Comparison of ENCODE assay signal across 9 mouse cellular contexts in the genomic region with DNA sequence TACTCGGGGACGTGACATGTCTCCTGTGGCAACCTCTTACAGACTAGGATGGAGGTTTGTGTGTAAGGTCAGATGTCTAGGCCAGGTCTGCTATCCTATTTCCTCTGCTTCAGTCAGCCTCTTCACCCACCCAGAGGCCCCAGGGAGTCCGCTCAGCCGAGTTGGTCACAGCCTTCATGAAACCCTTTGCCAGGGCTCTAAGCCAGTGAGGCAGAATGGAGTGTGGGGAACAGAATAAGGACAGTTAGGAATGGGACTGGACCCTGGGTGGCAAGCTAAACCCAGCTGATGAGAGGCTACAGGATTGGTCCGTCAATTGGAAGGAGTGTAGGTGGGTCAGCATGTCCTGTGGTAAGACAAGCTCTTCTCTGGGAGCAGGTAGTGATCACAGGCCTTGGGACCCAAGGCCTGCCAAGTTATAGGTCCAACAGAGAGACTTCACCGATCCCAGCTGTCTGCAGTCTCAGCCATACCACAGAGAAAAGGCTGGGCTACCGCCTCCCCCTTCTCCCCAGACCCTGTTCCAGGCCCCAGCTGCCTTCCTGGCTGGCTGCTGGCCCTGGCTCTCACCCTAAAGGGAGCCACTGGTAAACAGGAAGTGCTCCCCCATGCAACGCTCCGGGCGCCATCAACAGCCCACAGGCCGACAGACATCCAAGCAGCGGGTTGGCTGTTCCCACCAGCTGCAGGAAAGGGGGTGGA. TPM values are rescaled to one million over a fixed set of nuclear protein-coding genes. Genes with fewer than 3 reads are reported as not detected.
A peak's percentile ranks its signal among the peaks of the same experiment; 100 is the strongest.
DNase-seq lines count a peak whose midpoint lies in the region; ATAC-seq and TF ChIP-seq lines count a peak whose summit lies in the region.
"Had no signal": no experiment of that assay in that cellular context is flagged by ENCODE, and none has a peak within 500 bp of the region (broad histone marks: within the 10 kb centered on the region; RNA-seq: fewer than 3 reads in every experiment).

No protein-coding gene starts in this region.

- 26% methylated on average over 12 of the region's 12 CpGs for WGBS in hindbrain, postnatal 0 days

- no peaks in the 10 kb centered on the region for H3K36me3 ChIP-seq in hindbrain, postnatal 0 days (ENCODE audit: insufficient read depth, low read length)

- TF ChIP-seq CTCF in hindbrain, postnatal 0 days (IDR thresholded peaks at IDR 0.05; ENCODE audit: low read depth): no peak; the same call in 1 of the 2 replicates

- peak overlapping the region; percentile 98 for H3K27ac ChIP-seq in hindbrain, postnatal 0 days

- intact Hi-C loops in left cerebral cortex, postnatal 14 days (cut with DNase I): no loop called here
- intact Hi-C loops in left cerebral cortex, postnatal 25 days (cut with DNase I): loop anchor here (2.0 kb wide), 1 partner anchor 54 kb away; no protein-coding TSS in a partner anchor

- H3K4me1 ChIP-seq in hindbrain, postnatal 0 days (ENCODE audit: insufficient read depth, low read length): peaks cover 73% of the 10 kb centered on the region

- H3K4me3 ChIP-seq in hindbrain, postnatal 0 days (ENCODE audit: low read length): no peak overlapping the region

- H3K9me3 ChIP-seq in hindbrain, postnatal 0 days (ENCODE audit: low read length): no peaks in the 10 kb centered on the region

- H3K27me3 ChIP-seq in hindbrain, postnatal 0 days (ENCODE audit: insufficient read depth, low read length): no peaks in the 10 kb centered on the region
- H3K27me3 ChIP-seq: Patski had no signal

- DNase-seq in left cerebral cortex, postnatal 14 days (ENCODE audit: low spot score in 2 of 2): peak; percentile 47 to 51
- DNase-seq in left cerebral cortex, postnatal 25 days (ENCODE audit: low spot score in 2 of 2): no peak
- peak; percentile 65 to 73 for DNase-seq in cerebellum, postnatal 14 days
- peak; percentile 78 for DNase-seq in gastrocnemius, postnatal 25 days
- DNase-seq in hindbrain, postnatal 0 days (ENCODE audit: low spot score): peak; percentile 78
- peak; percentile 53 to 73 for DNase-seq in lung, adult 18-20 months
- DNase-seq in ovary, postnatal 36 days (ENCODE audit: low spot score): peak; percentile 39
- no peak for DNase-seq in T-cell, adult 2 months (ENCODE audit: low spot score)

- 0 out of 2 replicates have a peak overlapping the region, but pooled peaks have one; percentile 81 for H3K4me2 ChIP-seq in hindbrain, postnatal 0 days (ENCODE audit: low read depth, low read length)

- peak; percentile 33 for ATAC-seq in hindbrain, postnatal 0 days
- ATAC-seq: Patski had no signal

- H3K9ac ChIP-seq in hindbrain, postnatal 0 days (replicated peaks; ENCODE audit: low read length): peak overlapping the region; percentile 28; the same call in 1 of the 2 replicates

RNA-seq across cellular contexts. Expression of a gene that starts 2.2 kb away (rescaled TPM):
- 100 to 1,000 TPM; 184 to 221 TPM for total RNA-seq in left cerebral cortex, postnatal 14 days (2021)
- total RNA-seq in left cerebral cortex, postnatal 25 days (2021): 100 to 1,000 TPM; 195 to 204 TPM
- 10 to 100 TPM; 64.7 to 82.3 TPM for total RNA-seq in gastrocnemius, postnatal 25 days (2021)
- 76.2 and 81.0 TPM in 2 replicates for total RNA-seq in hindbrain, postnatal 0 days (2014; rRNA removed)
- polyA plus RNA-seq in hindbrain, postnatal 0 days (2015; fragmentation: Nextera tagmentation; extraction: Ambion mirVana): 32.9 TPM in 2 replicates

Comparison
In these comparisons a context has a peak if more than half of its experiments do, and no peak if none do; other contexts are left out.
1. DNase-seq: peak in left cerebral cortex, postnatal 14 days (2 of 2), cerebellum, postnatal 14 days (2 of 2), gastrocnemius, postnatal 25 days (single experiment), hindbrain, postnatal 0 days (single experiment), lung, adult 18-20 months (2 of 2) and ovary, postnatal 36 days (single experiment); none in left cerebral cortex, postnatal 25 days (0 of 2) and T-cell, adult 2 months (single experiment).